Mouse (Mus musculus) kidney, postnatal 36 days (tissue): ENCODE measurements around the gene Srrd.

Experiments used
- DNase-seq, 2 experiments: peaks; one replicate each; pipeline ENCODE4 v3.0.0; 2021 to 2022; ENCODE audit warnings: mixed read lengths in 2 of 2

Srrd gene

GRCm38 (mm10) chr5:112287652-112288051 lies 55.2 kb downstream of the Srrd start:
- DNase-seq: no peak
